Mouse (Mus musculus) CD4-positive, CD25-positive, alpha-beta regulatory T cell, adult 4 months (primary cell): ENCODE measurements around the gene Dglucy. TPM values are rescaled to one million over a fixed set of nuclear protein-coding genes. Genes with fewer than 3 reads are reported as not detected.

Source experiments
- ATAC-seq: one replicate; pipeline ENCODE4 v1.8.0; 2017
- polyA plus RNA-seq, 2 experiments: library from polyadenylated mRNA; unstranded; fragments of 100-300 nt; shearing (Covaris generic); gene quantifications; one replicate each; pipeline ENCODE4 v1.2.1; 2017

Dglucy gene
- 10 to 100 TPM; 13.1 to 17.1 TPM for polyA plus RNA-seq

DNA sequence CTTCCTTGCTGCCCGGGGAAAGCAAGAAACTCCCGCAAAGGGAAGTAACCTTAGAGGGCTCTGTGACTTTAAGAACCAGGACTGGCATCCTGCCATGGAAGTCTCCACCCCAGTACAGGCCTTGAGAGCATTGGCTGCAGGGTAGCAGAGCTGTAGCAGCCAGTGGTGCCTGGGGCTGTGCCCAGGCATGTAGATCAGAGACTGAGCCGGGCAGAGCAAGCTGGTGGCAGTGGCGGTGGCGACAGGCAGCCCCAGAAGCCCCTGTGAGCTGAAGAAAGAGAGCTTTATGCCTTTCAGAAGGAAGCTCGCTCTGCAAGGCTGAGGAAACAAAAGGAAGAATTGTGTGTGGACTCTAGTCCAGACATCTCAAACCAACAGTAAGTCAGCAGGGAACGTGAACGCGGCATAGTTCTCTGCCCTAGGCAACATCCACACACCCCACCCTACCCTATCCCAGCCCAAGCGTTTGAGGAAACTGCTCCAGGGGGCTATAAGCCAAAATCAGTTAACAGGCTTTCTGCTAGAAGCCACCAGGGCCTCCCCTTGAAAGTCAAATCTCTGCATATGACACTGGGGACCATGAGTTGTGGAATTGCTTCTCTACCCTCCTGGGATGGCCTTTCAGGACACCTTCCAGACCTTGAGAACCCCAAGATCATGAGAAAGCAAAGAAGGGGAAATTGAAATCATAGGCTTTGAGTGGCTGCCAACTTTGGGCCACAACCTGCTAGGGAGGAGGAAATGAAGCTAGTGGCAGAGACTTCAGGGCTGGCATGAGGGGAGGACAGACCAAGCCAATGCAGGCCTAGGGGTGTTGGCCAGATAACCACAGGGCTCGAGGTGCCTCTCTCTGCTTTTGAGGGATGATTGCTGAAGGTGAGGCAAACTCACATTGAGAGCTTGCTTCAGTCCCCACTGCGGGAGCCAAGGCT, at the start of gene Dglucy:
TSS of gene Dglucy (plus strand) at position 124 of the 932 bp plus-strand sequence.
- ATAC-seq: peak; percentile 97

DNA sequence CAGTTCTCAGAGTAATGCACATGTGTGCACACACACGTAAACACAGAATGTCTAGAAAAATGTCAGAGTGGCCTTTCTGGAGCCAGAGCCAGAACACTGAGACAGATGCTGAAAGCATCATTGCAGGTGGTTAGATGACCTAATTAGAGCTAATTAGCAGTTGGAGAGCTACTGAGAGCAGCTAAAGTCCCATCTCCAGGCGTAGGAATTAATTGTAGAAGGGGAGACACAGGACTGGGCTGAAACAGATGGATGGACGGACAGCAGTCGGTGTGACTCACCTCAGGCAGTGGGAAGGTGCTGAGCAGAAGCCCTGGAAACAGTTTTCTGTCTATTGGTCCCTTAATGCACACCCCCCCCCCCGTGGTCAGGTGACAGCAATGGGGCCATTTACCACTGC, 43.7 kb upstream of the Dglucy start:
- ATAC-seq: no peak

DNA sequence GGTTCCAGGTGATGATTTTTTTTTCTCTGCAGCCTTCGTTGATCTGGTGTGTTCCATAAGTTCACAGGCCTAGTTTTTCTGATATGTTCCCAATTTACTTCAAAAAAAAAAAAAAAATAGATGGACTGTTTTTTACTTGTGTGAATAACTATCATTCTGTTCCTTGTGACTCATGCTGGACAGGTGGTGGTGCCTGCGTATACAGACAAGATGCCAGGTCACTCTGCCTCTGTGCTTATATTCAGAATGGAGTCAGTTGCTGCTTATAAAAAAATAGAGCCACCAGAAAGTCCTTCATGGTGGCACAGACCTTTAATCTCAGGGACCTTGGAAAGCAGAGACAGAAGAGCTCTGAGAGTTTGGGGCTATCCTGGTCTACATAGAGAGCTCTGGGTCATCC, 43.3 kb upstream of the Dglucy start:
- no peak for ATAC-seq

DNA sequence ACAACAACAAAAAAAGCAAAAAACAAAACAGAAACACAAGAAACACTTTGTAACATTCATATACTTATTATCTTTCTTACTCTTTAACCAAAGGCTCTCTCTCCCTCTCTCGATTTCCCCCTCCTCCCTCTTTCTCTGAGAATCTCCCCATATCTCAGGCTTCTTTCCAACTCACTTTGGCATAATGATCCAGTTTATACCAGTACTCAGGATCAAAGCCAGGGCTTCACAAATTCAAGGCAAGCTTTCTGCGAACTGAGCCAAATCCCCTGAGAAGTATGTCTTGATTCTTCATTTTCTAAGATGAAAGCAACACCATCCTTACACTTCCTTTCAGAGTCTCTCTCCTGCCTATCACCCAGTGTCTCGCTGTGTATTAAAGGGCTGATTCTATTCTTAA, 40.4 kb upstream of the Dglucy start:
- ATAC-seq: no peak

DNA sequence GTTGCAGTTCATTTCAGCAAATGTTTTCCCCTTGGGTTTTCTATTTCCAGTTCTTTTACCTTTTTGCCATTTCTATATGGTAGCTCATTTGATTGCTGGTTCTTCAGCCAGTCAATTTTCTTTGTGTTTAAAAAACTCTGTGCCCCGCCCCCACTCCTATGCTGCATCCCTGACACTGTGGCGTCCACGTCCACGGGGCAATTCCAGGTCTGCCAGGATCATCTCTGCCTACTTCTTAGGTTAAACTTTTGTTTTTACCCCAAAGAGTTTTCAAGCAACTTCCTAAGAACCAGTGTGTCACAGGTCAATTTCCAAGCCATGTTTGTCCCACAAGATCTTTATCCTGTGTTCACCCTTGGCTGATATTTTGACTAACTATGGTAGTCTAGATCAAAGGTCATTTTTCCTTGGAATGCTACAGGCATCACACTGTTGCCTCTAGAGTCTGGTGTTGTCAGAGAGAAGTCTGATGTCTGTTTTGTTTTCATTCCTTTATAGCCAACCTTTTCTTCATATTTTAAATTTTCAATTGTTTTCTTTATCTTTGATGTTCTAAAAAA, 39.8 kb upstream of the Dglucy start:
- no peak for ATAC-seq

DNA sequence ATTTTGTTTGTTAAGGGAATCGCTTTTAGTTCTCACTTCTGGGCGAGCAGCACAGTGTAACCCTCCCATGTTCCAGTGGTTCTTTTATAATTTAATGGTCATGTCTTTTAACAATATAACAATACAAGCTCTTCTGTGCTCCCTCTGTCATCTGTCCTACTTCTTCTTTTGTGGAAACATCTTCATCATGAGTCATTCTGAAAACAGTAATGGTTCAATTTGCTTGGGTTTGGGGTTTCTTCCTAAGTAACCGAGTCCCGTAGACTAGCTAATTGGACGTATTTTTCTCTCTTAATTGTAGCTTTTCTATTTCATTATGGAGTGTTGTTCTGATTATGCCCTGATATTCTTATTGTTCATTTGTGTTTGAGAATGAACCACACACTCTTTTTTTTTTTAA, 38.5 kb upstream of the Dglucy start:
- ATAC-seq: no peak

DNA sequence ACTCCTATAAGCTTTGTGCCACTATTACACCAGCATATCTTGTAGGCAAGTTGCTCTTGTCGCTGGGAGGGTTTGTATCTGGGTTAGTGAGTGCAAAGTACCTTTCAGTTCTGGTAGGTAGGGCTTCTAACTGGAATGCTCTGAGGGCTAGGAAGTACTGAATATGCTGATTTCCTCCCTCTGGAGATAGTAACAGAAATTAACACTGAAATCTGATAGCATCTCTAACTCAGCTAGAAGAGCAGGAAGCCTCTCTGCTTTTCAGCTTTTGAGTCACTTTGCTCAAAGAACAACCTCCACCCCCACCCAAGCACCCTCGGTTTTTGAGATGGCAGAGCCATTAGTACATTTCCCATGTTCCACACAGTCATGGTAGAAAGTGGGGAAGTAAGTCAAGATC, 36.4 kb upstream of the Dglucy start:
- peak; percentile 23 for ATAC-seq

DNA sequence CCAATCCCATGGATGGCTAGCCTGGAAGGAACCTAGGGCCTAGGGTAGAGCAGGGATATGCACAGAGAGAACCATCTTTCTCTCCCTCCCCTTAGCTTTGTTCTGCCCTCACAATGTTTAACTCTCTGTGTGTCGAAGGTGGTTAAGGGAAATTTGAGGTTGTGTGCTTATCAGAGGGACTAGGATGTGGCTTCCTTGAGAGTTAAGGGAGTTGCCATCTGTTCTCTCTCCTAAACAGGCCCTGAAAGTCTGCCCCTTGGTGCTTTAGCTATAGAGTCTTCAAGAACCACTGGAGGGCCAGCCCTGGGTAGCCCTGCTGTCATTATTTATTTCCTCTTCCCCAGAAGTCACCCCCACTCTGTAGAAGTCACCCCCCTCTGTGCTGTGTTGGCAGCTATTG, 25.9 kb upstream of the Dglucy start:
- ATAC-seq: no peak

DNA sequence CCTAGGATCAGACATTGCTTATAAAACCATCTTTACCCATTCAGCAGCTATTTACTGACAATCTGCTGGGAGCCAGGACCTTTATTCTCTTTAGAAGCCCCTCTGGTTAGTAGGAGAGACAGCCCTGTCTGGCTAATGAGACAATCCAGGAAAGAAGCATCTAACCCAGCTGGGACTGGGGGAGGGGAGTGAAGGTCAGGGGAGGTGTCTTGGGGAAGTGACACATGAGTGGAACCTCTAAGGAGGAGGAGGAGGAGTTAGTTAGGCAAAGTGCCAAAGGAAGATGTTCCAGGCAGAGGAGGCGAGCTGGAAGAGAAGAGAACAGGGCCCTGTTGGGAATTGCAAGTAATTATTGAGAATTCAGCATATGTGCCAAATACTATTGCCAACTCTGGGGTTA, 25.1 kb upstream of the Dglucy start:
- no peak for ATAC-seq

DNA sequence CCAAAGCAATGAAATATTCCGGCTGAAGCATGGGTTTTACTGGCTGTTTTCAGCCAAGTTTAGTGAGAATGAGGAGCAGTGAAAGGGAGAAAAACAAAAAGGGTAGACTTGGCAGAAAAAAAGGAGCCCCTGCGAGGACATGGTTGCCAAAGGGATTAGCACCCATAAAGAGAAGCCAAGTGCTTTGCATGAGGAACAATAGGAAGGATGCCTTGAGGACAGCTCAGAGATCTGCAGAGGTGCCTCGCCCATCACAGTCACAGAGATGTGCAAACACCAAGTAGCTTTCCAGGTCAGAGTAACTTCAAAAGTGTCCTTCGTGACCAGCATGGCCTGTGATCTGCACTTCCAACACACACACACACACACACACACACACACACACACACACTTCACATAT, 21.4 kb upstream of the Dglucy start:
- ATAC-seq: no peak

DNA sequence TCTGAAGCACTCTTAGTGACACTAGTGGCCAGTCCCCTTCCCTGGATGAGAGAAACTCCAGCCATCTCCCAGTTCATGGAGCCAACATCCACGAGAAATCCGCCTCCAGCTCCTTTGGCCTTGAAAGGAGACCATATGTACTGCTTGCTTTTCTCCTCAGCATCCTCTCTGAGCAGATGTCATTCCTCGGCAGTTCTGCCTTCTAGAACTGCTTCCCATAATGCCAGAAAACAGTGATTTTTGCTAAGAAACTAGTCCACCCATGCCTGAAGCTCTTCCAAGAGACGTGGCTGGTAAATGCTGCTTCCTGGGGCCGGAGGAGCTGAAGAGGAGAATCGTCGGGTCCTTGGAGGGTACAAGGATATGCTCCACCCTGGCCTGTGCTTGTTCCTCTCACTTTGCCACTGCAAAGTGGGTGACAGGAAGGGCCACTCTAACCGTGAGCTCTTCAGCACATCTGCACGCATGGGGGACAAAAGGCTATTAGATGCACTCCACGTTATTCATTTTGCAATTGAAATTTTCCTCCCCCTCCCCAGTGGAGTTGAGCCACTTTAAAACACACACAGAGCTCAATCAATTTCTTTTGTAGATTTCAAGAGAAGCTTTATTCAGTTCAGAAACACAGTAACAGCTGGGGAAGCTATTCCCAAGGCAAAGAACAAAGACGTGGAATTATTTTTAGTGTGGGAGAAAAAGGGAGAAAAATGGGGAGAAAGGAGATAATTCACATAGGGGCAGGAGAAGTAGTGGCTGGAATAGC, 16.0 kb upstream of the Dglucy start:
- no peak for ATAC-seq

DNA sequence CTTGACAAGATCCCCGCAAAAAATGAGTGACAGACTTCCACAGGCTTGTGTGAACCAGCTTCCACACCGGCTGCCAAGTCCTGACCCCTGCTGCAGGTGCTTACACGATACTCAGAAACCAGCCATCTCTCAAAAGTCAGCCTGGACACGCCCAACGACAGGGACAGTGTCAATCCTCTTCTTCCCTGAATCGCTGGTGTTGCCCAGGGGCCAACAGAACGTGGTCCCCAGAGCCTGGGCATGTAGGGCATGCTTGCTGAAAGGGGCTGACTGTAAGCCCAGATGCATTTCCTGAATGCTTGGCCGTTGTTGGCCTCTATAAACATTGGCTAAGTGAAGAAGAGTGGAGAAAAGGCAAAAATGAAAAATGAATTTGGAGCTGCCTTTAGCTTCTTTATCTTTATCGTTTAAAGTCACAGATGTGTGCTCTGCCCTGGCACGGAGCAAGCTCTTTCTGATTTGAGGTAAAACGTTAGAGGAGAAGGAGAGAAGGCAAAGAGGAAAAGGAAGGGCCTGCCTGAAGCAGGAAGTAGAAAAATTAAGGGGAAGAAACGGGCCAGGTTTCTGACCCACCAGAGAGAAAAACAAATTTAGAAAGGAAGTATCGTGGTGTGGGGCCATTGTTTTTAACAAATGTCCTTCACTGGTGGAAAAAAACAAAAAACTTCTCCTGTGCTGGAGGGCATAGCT, 14.4 kb upstream of the Dglucy start:
- ATAC-seq: peak; percentile 32

DNA sequence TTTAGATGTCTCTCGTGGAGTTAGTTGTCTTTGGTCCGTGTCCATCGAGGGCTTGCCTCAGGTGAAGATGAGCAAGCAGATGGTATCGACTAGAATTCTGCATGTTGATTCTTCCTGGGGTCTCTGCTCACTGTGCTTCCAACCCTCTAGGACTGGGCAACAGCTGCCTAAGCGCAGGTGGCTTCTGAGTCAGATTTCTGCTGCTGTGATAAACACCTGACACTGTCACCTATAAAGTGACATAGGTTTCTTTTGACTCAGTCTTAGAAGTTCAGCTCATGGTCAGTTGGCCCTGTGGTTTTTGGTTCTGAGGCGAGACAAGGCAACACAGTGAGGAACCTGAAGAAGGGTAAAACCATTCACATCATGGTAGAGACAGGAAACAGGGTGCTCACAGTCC, 9.0 kb upstream of the Dglucy start:
- no peak for ATAC-seq

DNA sequence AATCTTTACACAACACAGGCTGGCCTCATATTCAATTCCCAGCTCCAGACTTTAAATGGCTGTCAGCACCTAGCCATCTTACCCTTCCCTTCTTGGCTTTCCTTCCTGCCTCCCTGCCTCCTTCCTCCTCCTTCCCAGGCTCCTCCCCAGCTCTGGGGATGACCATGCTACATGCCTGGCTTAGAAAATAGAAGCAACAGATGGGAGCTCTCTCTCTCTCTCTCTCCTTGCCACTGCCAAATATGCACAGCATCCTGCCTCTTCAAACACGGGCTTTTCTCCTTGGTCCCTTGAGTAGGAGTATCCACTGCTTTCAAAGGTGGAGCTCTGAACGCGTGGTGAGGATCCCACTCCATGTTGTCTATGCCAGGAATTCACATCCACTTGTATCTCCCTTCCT, 8.1 kb upstream of the Dglucy start:
- ATAC-seq: no peak

DNA sequence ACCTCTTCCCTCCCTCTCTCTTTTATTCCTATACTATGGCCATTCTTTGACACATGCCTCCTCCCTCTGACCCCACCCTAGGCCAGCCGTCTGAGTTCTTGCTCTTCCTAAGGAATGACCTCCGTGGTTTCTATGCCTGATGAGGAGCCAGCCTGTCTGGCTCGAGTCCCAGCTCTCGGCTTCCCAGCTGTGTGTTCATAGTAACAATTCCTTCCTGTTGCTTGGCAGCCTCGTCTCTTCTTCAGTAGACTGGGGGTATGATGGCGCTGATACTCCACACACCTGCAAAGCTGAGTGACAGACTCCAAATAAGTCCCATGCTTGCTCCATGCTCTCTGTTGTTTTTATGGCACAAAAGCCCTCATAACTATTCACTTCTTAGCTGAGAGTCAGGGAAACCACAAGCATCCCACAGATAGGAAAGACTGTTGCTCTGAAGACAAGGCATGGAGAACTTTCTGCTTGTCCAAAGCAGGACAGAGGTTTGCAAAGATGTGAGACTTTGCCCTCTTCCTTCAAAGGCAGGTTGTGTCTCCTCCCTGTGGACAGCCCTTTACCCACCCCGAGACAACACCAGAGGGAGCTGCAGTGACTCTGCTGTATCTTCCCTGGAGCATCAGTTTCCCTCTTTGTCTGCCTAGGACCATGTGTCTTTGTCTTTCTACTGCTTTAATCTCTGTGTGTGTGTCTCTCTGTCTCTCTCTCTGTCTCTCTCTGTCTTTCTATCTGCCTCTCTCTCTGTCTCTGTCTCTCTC, 6.5 kb upstream of the Dglucy start:
- ATAC-seq: peak; percentile 37

DNA sequence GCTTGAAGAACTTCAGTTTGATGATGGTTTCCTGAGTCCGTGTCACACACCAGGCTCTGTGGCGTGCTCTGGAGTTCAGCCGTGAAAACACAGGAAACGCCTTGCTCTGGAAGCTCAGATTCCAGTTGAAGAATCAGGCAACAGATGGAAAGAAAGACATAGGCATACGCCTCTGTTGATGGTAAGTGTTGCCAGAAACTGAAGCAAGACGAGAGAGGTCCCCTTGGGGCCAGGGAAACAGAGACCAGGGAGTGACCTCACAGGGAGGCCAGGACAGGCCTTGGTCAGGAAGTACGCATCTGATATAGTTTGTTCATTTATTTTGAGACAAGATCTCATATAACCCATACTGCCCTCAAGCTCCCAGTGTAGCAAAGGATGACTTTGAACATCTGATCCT, 4.1 kb upstream of the Dglucy start:
- ATAC-seq: no peak

DNA sequence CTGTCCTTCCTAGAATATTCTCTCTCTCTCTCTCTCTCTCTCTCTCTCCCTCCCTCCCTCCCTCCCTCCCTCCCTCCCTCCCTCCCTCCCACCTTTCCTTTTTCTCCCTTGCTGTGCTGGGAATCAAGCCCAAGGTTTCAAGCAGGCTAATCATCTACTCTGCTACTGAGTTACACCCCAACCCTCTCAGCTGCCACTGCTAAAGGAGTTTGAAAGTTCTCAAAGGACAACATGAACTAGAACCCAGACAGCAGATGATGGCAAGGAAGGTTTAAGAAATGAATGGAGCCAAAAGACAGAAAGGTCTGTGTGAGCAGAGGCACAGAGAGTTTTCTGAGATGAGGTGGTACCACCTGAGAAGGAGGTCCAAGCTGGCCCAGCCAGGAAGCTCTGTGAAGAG, 3.6 kb upstream of the Dglucy start:
- ATAC-seq: no peak

DNA sequence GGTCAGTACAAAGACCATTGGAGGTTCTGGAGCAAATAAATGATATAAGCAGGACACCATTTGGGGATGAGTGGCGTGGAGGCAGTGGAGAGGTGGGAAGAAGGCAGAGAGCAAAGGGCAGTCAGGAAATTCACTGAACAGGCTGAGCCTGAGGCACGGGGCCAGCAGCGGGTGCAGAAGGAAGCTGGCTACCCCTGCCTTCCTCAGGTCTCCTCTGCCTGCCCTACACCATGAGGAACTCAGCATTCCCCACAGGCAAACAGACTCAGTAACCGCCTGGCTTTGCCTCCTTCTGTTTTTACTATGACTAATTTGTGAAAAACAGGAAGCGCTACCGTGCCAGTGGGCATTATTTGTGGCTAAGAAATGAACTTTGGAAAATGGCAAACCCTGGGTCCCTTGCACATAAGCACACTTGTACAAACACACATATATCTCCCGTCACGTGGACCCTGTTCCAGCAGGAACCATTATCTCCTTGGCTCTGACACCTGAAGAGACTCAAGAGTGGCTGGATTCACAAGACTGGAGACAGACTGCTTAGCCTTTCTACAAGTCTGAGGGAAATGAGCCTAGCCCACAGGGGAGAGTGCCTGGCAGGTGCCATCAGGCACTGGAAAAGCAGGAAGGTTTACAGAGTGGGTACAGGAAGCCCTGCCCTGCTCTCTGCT, 2.8 kb upstream of the Dglucy start:
- ATAC-seq: no peak

DNA sequence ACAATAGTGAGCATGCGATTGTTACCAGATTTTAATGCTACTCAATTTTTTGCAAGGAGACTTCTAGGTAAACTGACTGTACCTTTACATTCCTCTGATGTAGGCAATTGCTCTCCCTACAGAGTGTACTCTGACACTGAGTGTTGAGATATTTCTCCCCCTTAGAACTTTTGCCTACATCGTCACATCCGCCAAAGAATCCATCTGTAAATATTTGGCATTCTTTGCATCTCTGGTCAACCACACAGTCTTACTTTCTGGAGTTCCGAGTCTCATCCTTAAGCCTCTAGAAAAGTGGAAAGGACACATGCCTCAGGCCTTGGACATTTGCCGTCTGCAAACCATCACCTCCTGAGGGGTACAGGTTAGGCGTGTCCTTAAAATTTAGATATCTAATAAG, 1.9 kb upstream of the Dglucy start:
- ATAC-seq: no peak

DNA sequence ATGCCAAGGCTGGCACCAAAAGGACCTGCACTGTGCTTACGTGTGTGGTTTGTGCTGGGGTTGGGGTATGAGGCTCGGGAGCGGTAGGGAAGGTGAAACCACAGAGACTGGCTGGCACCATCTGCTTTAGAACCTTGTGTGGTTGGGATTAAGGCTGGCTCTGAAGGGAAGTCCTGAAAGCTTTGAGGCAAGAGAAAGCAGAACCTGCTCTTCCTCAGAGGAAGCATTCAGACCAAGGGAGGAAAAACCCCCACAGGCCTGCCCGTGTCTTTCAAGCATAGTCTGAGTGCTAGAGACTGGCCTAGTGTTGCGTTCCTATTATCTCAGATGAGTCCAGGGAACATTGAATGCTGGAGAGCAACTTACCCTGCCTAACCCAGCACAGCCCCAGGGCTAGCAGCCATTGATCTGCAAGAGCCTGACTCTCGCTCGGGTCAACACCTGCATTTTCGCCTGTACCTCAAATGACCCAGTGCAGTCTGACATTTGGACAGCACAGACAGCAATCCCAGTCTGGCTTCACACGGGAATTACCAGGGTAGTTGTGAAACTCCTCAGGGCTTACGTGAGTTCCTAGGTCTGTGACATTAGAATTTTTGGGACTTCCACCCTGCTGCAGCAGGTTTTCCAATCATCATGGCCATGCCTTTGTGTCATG, 452 bp upstream of the Dglucy start:
- no peak for ATAC-seq

DNA sequence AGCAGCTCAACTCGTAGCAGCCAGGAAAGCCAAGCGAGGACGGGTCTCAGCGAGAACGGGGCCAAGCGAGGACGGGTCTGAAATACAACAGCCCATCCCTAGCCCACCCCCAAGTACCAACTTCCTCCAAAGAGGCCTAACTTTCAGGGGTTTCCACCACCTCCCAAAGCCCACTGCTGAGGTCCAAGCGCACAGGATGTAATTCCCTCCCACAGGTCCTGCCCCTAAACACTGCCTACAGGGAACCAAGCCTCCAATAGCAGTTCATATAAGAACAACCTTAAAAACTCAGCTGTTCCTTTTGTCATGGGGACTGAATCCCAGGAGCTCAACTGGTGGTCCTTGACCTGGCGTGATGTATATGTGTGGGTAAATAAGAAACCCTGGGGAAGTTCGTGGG, 1.6 kb downstream of the Dglucy start:
- no peak for ATAC-seq
